Mouse (Mus musculus) embryonic fibroblast, embryonic 13.5 days (primary cell): ENCODE data around the gene Colgalt1.

ENCODE experiments used
- CTCF ChIP-seq: IDR thresholded peaks from 2 replicates; pipeline ENCODE4 v1.5.1; 2011; ENCODE audit warnings: mild to moderate bottlenecking, control low read depth, low read length, moderate library complexity, borderline replicate concordance; ENCODE audit not compliant: insufficient read depth
- POLR2A ChIP-seq: IDR thresholded peaks from 2 replicates; pipeline ENCODE4 v1.6.1; 2011; ENCODE audit warnings: low read depth, mild to moderate bottlenecking, control low read depth, low read length, moderate library complexity

GRCm38 (mm10) chr8:71665331-71666130 lies 54.7 kb downstream of the Colgalt1 start:
- TF ChIP-seq CTCF: no peak
- TF ChIP-seq POLR2A: no peak
